Mouse (Mus musculus) regulatory T cell (primary cell): ENCODE data around the gene Arhgap27.
"Not testable (repeated sequence)": the region's sequence is repeated elsewhere in the genome, so short reads cannot be mapped to it uniquely, and the experiment has no call there.

ENCODE experiments used
- in situ Hi-C: fragments of 300-600 bp; cut with MboI, MseI; formaldehyde crosslinking; loops from one replicate; pipeline ENCODE4 v1.15.1; 2025; ENCODE audit warnings: high pct_unique_total_duplicates

Arhgap27 gene

GRCm38 (mm10) chr11:103363214-103364148, at the start of gene Arhgap27:
Arhgap27 (minus strand) TSS chr11:103363692.
- in situ Hi-C loops = no loop called here

- in situ Hi-C loops = no loop called here
Measured at GRCm38 (mm10) chr11:103412950-103413423, 49.5 kb upstream of the Arhgap27 start.

GRCm38 (mm10) chr11:103411981-103412949, 48.8 kb upstream of the Arhgap27 start, which contains the start of gene Plekhm1:
Plekhm1 (minus strand) TSS chr11:103412687.
- in situ Hi-C loops = no loop called here

GRCm38 (mm10) chr11:103411301-103411700, 47.8 kb upstream of the Arhgap27 start:
- in situ Hi-C loops = no loop called here

- in situ Hi-C loops = no loop called here
Measured at GRCm38 (mm10) chr11:103408880-103409279, 45.4 kb upstream of the Arhgap27 start.

- in situ Hi-C loops = not testable (repeated sequence)
Measured at GRCm38 (mm10) chr11:103407136-103407535, 43.6 kb upstream of the Arhgap27 start.

GRCm38 (mm10) chr11:103406551-103406950, 43.1 kb upstream of the Arhgap27 start:
- in situ Hi-C loops = no loop called here

- in situ Hi-C loops = no loop called here
Measured at GRCm38 (mm10) chr11:103405814-103406213, 42.3 kb upstream of the Arhgap27 start.

- in situ Hi-C loops = loop anchor here (5.0 kb wide), 1 partner anchor 47 kb away; no protein-coding TSS in a partner anchor
Measured at GRCm38 (mm10) chr11:103404618-103405017, 41.1 kb upstream of the Arhgap27 start.

GRCm38 (mm10) chr11:103403776-103404175, 40.3 kb upstream of the Arhgap27 start:
- in situ Hi-C loops = loop anchor here (5.0 kb wide), 1 partner anchor 46 kb away; no protein-coding TSS in a partner anchor

GRCm38 (mm10) chr11:103402738-103403137, 39.2 kb upstream of the Arhgap27 start:
- in situ Hi-C loops = loop anchor here (5.0 kb wide), 1 partner anchor 45 kb away; no protein-coding TSS in a partner anchor

GRCm38 (mm10) chr11:103402198-103402597, 38.7 kb upstream of the Arhgap27 start:
- in situ Hi-C loops = loop anchor here (5.0 kb wide), 1 partner anchor 45 kb away; no protein-coding TSS in a partner anchor

- in situ Hi-C loops = loop anchor here (5.0 kb wide), 1 partner anchor 43 kb away; no protein-coding TSS in a partner anchor
Measured at GRCm38 (mm10) chr11:103399986-103400385, 36.5 kb upstream of the Arhgap27 start.

GRCm38 (mm10) chr11:103399050-103399449, 35.6 kb upstream of the Arhgap27 start:
- in situ Hi-C loops = no loop called here

GRCm38 (mm10) chr11:103396682-103397081, 33.2 kb upstream of the Arhgap27 start:
- in situ Hi-C loops = no loop called here

GRCm38 (mm10) chr11:103396236-103396635, 32.7 kb upstream of the Arhgap27 start:
- in situ Hi-C loops = no loop called here

- in situ Hi-C loops = loop anchor here (5.0 kb wide), 1 partner anchor 43 kb away; no protein-coding TSS in a partner anchor
Measured at GRCm38 (mm10) chr11:103394604-103395003, 31.1 kb upstream of the Arhgap27 start.

GRCm38 (mm10) chr11:103394025-103394424, 30.5 kb upstream of the Arhgap27 start:
- in situ Hi-C loops = loop anchor here (5.0 kb wide), 1 partner anchor 43 kb away; no protein-coding TSS in a partner anchor

- in situ Hi-C loops = no loop called here
Measured at GRCm38 (mm10) chr11:103387870-103388526, 24.5 kb upstream of the Arhgap27 start.

GRCm38 (mm10) chr11:103386827-103387226, 23.3 kb upstream of the Arhgap27 start:
- in situ Hi-C loops = no loop called here
